Mouse (Mus musculus) B cell, adult 2 months (primary cell): Measurements from ENCODE around the gene Bloc1s1.

Source experiments
- DNase-seq, 2 experiments: peaks; one replicate each; pipeline ENCODE4 v3.0.0; 2022

The Bloc1s1 gene

DNA sequence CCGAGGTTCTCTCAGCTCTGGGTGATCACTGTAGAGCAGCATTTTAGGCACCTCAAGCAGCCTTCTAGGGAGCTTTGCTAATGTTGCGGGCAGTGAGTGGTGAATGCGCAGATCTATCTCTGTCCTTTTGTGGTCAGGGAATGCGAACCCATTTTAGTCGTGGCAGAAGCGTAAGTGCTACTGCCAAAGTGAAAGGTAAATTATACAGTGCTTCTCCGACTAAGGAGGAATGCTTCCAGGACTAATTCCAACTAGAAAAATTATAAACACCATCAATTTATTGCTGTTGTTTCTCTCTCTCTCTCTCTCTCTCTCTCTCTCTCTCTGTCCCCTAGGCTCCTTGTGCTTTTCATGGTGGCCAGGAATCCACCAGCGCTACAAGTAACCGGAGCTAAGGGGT, at the start of gene Bloc1s1:
Gene Bloc1s1 (minus strand): TSS at position 101 of the 400 bp plus-strand sequence.
- DNase-seq: peak in 1 of 2 experiments; percentile 7

DNA sequence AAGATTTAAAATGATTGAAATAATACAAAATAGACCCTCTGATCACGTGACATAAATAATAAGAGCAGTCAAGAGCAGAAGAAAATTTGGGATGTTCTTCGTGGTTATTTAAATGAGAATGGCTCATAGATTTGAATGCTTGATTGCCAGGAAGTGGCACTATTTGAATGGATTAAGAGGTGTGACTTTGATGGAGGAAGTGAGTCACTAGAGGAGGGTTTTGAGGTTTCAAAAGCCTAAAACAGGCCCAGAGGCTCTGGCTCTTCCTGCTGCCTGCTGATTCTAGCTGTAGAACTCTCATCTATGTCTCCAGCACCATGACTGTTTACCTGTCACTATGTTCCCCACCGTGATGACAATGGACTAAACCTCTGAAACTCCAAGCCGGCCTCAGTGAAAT, 49.0 kb upstream of the Bloc1s1 start:
- no peak for DNase-seq

DNA sequence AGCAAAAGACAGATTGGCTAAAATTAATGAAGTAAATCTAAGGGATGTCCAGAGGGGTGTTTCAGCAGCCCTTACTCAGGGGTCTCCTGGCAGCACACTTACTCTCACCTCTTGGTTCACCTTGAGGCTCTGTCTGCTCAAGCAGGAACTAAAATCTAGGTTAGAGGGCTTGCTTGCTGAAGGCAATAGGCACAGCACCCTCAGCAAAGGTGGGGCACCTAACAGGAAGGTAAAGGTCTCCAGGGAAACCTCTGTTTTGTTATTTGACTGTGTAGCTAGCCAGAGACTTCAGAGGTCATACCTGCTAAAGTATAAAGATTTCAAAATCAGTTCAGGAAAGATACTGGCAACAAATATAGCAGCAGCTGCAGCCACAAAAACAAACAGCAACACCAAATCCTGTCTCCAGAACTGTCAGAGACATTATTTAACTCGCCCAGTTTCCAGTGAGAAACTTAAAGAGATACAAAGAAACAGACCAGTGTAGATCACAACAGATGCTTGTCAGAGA, 47.0 kb upstream of the Bloc1s1 start:
- DNase-seq: no peak

DNA sequence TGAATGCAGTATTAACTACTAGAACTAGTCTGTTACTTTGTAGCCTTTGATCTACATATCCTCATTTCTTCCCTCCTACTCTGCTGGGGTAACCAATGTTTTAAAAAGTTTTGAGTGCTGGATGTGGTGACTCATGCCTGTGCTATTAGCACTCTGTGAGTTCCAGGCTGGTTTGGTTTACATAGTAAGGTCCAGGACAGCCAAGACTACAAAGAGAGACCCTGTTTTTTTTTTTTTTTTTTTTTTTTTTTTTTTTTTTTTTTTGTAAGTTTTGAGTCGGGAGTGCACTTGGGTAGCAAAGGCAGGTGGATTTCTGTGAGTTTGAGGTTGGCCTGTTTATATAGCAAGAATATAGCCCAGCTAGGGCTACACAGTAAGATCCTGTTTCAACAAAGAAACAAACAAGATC, 44.5 kb upstream of the Bloc1s1 start:
- no peak for DNase-seq

DNA sequence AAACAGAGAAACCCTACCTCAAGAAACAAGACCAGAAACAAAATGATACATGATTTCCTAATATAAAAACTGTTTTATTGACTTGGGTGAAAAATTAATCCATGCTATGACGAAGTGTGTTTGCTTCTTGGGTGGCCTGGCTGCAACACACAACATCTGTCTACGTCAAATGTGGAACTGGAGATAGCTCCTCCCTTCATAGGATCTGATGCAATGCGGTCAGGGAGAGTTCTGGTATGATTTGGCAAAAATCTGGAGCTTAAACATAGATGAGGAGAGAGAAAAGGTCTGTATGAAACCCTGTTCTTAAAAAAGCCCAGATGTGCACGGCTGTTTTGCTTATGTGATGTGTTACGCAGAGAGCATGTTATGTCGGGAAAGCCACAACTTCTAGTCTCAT, 42.0 kb upstream of the Bloc1s1 start:
- DNase-seq: no peak

DNA sequence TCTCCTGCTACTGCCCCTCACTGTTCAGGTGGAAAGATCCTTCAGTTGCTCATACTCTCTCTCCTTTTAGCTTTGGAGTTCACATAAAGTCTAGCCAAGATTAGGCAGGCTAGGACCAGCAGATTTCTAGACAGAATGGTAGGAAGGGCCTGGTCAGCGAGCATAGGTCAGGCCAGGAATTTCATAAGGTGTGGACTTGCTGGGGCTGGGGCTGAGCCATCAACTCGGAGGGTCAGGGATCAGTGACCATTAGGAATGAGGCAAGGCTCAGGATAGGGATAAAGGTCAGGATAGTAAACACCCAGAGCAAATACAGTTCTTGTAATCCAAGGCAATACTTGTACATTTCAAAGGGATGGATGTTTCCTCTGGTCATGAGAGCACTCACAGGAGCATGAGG, 41.1 kb upstream of the Bloc1s1 start:
- DNase-seq: no peak

DNA sequence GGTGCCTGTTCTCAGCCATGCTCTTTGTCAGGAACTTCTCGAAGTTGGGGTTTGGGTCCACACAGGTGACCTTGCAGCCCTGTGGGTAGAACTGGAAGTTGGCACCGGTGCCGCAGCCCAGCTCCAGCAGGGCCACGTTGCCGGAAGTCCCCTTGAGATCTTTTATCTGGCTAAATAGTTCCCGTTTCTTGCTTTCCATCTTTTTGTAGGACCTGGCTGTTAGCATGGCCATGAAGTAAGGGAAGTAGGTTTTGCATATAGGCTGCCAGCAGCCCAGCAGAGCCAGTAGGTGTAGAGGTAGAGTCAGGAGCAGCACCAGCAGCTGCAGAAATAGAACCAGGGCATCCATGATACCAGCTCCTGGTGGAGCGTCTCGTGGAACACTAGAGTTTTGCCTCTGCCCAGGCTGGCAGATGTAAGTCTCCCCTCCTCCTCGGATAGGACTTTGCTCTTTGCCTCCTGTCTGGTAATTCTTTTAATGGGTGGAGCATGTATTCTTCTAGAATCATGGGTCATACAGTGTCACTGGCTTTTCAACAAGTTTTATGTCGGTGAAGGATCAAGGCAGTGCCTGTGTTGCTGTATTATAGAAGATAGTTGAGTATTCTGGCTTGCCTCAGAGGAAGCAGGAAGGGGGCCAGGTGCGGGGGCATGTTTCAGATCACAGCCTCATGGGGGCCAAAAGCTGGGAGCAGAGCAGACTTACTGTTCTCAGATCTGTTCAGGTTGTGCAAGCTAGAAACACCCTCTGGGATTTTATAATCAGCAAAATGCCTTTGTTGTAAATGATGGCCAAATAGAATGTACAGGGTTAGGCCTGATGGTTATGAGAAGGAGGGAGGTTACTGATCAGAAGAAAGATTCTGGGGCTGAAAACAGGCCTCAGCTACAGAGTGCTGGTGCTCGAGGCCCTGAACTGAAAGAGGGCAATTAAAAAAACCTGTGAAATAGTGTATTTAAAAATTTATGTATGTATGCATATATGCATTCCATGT, 37.1 kb upstream of the Bloc1s1 start, which contains the start of gene Mettl7b:
Gene Mettl7b (minus strand): TSS at position 399 of the 995 bp plus-strand sequence.
- DNase-seq: no peak

DNA sequence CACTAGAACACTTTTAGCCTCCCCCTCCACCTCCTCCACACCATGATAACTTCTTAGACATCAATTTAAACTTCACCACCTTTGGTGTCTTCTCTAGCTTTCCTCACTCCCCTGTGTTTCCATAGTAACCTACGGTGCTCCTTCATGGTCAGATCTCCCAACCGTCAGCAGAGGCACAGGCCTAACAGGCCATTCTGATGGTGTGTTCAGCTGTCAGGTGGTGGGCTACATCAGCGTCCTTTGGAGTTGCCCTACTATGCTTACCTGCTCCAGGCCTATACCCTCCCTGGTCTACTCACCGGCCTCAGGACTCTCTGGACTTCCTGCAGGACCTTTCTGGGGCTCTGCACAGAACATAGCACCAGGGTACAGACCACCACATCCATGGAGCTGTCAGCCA, 36.3 kb upstream of the Bloc1s1 start:
- no peak for DNase-seq

DNA sequence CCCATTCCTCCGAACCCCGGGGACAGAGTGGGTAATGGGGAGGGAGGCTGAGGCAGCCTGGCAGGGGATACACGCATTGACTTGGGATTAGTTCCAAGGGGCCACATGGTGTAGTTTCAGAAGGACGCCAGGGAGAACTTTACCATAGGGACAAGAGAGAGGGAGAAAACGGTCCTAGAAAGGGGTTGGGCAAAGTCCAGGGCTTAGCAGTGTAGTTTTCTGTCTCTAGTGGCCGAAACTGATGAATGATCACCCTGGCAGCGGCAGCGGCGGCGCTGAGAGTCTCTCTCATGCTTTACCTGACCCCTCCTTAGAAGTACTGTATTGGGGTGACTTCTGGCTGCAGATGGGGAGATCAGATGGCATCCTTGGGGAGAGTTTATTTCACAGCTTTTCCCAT, 34.5 kb upstream of the Bloc1s1 start:
- DNase-seq: no peak

DNA sequence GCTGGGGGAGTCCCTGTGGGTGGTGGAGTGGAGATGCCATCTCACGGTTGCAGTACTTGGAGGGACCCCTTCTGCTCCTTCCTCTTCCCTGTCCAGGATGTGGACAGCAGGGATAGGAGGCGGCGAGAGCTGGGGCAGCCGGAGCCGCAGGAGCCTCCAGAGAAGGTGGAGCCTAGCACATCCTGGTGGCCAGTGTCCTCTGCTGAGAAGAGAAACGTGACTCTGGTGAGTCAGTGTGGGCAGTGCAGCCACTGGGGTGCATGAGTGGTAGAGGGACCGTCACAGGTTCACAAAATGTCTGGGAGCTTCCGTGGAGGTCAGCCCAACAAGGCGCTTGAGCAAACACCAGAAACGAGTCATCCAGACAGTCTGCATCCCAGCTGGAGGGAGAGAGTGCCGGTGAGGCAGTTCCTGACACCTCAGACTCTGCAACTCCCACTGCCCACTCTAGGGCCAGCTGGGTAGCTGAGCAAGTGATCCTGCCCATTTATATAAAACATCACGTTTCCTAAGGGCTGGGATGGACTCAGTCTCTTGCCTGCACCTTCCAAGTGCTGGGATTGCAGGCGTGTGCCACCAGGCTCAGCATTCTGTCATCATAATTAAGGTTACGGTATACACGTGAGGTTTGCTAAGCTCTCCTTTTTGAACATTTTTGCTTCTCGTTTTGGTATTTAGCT, 26.5 kb upstream of the Bloc1s1 start:
- no peak for DNase-seq

DNA sequence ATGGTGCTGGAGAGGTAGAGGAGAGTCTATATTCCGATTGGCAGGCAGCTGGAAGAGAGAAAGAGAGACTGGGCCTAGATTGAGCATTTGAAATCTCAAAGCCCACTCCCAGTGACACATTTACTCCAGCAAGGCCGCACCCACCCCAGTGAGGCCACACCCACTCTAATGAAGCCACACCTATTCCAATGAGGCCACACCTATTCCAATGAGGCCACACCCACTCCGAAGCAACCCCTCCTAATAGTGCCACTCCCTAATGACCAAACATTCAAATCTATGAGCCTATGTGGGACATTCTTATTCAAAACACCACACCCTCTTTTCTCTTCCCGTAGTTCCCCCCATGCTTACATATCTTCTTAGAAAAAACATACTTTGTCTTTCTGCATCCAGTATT, 23.7 kb upstream of the Bloc1s1 start:
- DNase-seq: no peak

DNA sequence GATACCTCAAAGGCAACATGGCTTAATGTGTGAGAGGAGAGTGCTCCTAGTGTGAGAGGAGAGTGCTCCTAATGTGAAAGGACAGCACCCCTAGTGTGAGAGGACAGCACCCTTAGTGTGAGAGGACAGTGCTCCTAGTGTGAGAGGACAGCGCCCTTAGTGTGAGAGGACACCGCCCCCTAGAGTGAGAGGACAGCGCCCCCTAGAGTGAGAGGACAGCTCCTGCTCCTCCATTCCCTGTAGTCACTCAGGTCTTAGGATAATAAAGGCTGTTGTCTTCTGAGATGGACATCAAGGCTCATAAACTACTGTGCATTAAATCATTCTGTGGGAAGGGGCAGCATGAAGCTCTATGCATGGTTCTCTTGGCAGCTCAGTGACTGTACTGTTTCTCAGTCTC, 21.8 kb upstream of the Bloc1s1 start:
- peak; percentile 28 to 34 for DNase-seq

DNA sequence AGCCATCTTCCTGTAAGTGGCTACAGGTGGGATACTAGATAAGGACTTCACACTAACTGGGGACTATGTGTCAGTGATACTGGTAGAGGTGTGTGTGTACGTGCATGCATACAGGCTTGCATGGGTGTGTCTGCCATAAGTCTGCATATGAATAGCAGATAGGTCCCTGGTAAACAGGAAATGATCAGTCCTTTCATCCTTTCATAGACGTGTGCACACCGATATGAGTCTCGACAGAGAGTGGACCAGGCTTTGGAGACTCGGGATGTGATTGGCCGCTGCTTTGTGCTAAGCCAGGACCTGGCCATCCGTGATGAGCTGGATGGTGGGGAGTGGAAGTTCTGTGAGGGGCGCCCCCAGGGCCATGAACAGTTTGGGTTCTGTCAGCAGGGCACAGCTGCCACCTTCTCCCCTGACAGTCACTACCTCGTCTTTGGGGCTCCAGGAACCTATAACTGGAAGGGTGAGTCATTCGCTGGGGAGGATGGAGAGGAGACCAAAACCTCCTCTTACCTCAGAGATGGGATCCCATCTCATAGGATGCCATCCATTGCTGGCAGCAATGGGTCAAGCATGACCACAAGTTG, 16.7 kb upstream of the Bloc1s1 start:
- no peak for DNase-seq

DNA sequence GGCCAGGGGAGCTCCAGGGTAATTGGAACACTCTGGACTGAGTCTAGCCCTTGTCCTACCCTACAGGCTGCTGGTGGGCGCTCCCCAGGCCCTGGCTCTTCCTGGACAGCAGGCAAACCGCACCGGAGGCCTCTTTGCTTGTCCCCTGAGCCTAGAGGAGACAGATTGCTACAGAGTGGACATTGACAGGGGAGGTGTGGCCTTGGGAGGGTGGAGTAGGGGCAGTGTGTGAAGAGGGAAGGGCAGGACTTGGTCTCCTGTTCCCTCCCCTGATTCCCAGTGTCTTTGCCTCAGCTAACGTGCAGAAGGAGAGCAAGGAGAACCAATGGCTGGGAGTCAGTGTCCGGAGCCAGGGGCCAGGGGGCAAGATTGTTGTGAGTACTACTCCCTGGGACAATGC, 15.1 kb upstream of the Bloc1s1 start:
- no peak for DNase-seq

DNA sequence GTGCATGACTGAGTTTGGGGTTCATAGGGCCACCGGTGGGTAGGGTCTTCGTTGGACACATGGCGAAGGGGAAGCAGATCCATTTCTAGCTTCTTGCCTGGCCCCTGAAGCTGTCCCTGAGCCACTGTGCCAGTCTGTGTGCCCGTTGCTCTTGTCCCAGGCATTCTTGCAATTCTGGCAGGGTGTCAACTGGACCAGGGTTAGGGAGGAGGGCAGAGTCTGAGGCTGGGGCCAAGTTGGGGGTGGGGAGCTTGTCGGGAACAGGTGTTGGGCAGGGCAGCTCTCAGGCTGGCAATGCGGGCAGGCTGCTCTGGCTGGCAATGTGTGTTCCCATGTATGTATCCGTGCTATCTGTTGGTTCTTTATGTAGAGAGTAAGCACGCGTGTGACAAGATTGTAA, 14.6 kb upstream of the Bloc1s1 start:
- no peak for DNase-seq

DNA sequence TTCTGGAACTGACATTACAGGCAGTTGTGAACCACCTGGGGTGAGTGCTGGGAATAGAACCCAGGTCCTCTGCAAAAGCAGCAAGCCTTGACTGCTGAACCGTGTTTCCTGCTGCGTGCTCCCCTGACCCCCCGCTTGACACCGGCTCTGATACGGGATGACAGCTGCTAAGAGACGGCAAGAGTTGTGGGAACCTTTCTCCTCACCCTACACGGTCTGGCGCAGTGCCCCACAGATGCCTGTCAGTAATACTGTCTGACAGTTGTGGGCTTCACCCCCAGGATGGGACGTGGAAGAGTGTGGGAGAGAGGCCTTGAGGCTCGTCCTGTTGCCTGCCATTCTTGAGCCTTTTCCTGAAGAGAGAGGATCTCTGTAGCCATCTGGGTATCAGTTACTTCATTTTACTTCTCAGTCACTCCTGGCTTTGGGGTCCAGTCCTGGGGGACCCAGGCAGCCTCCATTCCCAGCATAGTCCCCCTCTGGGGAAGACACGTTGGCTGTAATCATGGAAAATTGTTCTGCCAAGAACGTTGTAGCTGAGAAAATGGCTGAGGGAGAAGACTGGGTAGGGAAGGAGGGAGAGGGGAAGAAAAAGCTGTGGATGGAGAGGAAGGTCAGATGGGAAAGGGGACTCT, 14.0 kb upstream of the Bloc1s1 start:
- DNase-seq: no peak

DNA sequence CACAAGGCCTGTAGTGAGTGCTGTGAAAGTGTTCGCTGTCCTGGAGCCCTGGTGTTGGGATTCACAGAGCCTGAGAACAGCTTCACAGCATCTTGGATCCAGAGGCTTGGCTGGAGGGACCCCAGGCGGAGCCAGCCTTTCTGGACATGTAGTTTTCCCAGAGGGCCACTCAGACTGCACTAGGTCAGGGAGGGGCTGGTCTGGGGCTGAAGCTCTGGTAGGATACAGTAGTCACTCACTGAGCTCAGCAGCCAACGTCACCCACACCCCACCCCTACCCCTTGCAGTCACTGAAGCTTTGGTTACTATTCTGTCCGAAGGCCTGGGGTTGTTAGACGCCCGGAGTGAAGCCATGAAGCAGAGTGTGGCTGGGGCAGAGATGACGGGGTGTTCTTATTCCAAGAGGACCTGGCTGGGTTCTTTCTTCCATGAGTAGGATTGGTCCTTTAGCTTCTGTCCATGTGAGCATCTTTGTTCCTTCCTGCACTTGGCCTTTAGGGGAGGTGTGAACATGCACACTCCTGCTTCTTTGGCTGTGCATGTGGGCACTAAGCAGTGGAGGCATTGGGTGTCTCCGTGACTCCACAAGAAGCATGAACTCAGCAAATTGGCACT, 12.1 kb upstream of the Bloc1s1 start:
- no peak for DNase-seq

DNA sequence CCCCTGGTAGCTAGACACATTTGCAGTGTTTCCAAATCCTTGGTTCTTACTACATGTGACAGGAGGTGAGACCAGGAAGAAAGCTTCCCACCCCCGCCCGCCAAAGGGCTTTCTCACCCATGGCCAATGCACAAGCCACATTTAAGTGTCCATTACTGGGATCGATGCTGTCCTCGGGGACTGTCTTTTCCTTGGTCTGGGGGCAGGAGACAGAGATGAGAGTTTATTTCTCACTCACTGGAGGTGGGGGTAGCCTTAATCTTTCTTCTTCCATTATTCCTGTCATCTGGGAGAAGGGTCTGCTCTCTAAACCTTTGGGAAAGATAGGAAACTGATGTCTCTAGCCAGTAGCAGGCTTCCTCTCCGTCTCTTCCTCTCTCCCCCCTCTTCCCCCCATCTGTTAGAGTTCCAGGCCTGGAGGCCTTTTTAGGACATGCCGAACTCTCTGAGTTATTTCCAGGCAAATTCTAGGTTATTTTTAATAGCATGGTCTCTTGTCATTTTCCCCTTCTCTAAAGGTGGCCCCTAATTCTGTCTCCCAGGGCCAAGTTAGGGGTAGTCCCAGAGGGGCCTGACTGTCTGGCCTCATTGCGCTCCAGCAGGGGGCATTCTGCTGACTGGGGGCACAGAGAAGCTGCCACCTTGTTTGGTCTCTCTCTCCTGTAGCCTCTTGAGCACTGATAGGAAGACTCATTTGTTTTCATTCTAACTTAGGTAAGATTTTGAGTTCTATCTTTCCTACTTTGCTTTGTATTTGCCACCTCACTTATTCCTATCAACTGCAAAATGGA, 11.4 kb upstream of the Bloc1s1 start:
- no peak for DNase-seq

DNA sequence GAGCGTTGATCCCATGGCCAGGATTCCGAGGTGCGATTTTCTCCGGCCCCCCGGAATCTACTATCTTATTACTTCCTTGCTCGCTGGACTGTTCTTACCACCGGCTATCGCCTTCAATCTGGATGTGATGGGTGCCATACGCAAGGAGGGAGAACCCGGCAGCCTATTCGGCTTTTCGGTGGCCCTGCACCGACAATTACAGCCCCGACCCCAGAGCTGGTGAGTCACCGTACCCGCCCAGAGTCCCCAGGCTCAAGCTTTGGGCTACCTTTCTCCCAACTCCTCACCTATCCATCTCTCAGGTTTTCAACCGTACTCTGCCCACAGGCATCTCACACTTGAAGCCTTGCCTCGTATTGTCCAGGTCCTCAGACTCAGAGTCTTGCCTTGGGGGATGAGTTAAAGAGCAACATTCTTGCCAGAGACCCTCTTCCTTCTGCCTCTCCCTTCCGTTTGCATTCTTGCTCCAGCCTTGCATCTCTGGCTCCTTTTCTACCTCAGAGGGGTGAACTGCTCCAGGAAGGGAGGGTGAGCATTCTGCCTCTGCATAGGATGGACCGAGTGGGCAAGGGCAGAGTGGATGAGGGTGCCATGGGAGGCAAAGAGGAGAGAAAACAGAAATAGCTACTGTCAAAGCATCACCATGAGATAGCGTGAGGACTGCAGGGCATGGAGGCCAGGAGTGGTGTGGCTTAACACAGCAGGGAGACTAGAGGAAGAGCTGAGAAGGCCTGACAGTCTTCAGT, 10.3 kb upstream of the Bloc1s1 start:
- peak; percentile 7 to 10 for DNase-seq

DNA sequence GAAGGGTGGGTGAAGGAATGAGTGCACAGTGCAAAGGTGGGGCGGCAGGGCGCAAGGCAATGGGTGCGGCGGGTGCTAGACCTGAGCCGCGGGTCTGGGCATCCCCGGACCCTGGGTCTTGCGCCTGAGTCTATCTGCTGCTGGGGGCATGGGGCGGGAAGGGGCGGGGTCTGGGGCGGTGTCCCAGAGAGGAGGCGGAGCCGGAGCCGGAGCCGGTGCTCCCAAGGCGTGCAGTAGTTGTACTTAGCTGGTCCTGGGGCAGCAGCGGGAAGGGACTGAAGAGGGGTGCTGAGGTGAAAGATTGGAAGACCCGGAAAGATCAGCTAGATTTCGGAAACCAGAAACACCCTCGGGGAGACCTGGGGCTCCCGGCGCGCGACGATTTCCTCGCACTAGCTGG, 9.7 kb upstream of the Bloc1s1 start, which contains the start of gene Itga7:
Gene Itga7 (plus strand): TSS at position 245 of the 400 bp plus-strand sequence.
- DNase-seq: peak; percentile 5

DNA sequence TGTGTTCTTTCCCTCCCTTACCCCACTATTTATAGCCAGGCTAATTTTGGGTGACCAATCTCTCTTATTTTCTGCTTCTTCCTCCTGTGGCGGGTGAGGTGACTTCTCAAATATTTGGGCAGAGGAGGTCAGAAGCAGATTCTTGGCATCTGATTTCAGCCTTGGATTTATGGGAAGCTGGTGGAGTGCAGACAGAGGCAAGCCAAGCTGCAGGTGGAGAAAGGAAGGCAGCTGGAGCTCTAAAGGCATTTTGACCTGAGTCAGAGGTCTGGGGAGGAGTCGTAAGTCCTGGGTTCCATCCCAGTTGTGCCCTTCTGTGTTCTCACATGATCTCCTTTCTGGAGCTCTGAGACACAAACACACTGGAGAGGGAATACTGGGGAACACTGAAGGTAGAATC, 7.6 kb upstream of the Bloc1s1 start:
- DNase-seq: no peak
